Mouse (Mus musculus) MEL (cell line): ENCODE data around the gene Ptma.

Experiments
- CTCF ChIP-seq, 3 experiments: IDR thresholded peaks in 2 of 3; conservative IDR thresholded peaks in 1 of 3; 2 replicates each; pipeline ENCODE4 v1.5.1; 2011 to 2012; ENCODE audit warnings: low read length in 3 of 3, low read depth in 2 of 3, mild to moderate bottlenecking in 2 of 3, improper control_type of control experiment in 1 of 3, inconsistent platforms in 1 of 3, mixed read lengths in 1 of 3, moderate library complexity in 1 of 3; ENCODE audit not compliant: control insufficient read depth in 1 of 3, insufficient read depth in 1 of 3, poor library complexity in 1 of 3, severe bottlenecking in 1 of 3
- MAFK ChIP-seq: IDR thresholded peaks from 2 replicates; pipeline ENCODE4 v1.6.1; 2011; ENCODE audit warnings: low read depth, mild to moderate bottlenecking, low read length, improper control_type of control experiment, borderline replicate concordance
- NRF1 ChIP-seq: IDR thresholded peaks from 2 replicates; pipeline ENCODE4 v1.6.1; 2014; ENCODE audit warnings: low read depth, mild to moderate bottlenecking, inconsistent platforms, low read length, improper control_type of control experiment, moderate library complexity; ENCODE audit not compliant: poor library complexity, insufficient read depth, severe bottlenecking
- POLR2AphosphoS2 ChIP-seq: IDR thresholded peaks from 2 replicates; pipeline ENCODE4 v1.6.1; 2011; ENCODE audit warnings: low read length, improper control_type of control experiment
- ZC3H11A ChIP-seq: IDR thresholded peaks from 2 replicates; pipeline ENCODE4 v1.6.1; 2012; ENCODE audit warnings: low read depth, mild to moderate bottlenecking, inconsistent platforms, low read length, improper control_type of control experiment
- ZNF384 ChIP-seq: IDR thresholded peaks from 2 replicates; pipeline ENCODE4 v1.6.1; 2012; ENCODE audit warnings: low read depth, mild to moderate bottlenecking, inconsistent platforms, low read length, improper control_type of control experiment

- TF ChIP-seq ZC3H11A (no peak), CTCF (IDR thresholded peaks at IDR 0.05 in 2 of 3, conservative IDR thresholded peaks at IDR 0.05 in 1 of 3; ENCODE audit: control insufficient read depth in 1 of 3, insufficient read depth in 1 of 3, low read depth in 2 of 3, low read length in 3 of 3, poor library complexity in 1 of 3, severe bottlenecking in 1 of 3) (no peak), MAFK (no peak), NRF1 (no peak), ZNF384 (no peak), POLR2AphosphoS2 (no peak)
Measured at GRCm38 (mm10) chr1:86480288-86480687, 46.2 kb upstream of the Ptma start.
